Mouse (Mus musculus) layer of hippocampus, adult 8-10 months (tissue): ENCODE results near the gene Spata5. TPM values are rescaled to one million over a fixed set of nuclear protein-coding genes. Genes with fewer than 3 reads are reported as not detected.
"Not testable (repeated sequence)": the region's sequence is repeated elsewhere in the genome, so short reads cannot be mapped to it uniquely, and the experiment has no call there.

Experiments used
- DNase-seq, 2 experiments: peaks; one replicate each; pipeline ENCODE4 v3.0.0; 2022; ENCODE audit warnings: low spot score in 2 of 2
- total RNA-seq, 4 experiments: library from RNA; stranded (reverse); gene quantifications; 2 replicates each; pipeline ENCODE4 v1.2.4; 2022

The Spata5 gene
- total RNA-seq, 4 experiments from 2014 or later, result 21.9 to 28.1 (median 24.4) TPM

DNA sequence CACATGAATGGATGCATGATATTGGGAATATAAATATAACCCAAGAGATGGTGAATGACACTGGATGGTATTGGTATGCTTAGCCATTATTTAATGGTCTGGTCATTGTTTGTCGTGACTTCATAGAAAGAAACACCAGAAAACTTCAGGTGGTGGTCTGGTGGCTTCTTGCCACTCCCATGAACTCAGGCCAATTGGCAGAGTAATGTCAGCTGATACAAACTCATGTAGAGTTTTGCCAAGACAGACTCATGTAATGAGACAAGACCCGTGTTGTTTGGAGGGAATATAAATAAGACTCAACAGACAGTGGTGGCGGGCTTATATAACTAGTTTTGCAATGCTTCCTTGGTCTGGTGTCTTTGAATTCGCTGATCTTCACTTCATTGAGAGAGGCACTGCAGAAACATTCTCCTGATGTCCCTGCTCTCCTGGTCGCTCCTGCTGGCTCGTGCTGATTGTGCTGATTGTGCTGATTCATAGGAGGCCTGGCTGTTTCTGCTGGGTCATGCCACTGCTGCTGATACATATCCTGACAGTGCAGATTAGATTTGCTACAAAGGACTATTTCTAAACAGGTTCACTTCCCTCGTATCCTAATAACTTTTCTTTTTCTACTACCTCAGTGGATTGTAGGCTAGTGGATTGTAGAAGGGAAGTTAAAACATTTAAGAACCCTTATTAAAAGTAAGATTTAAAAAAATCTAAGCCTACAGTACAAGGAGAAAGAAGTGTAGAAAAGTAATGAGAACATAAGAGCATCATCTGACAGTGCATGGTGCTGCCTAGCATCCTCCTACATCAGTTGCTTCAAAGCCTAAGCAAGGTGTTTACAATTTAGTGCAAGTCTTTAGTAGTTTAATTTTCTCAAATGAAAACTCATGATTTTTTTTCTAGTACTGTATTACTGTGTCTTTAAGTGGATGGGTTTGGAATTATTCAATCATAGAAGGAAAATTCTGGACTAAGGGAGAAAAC, 90.6 kb downstream of the Spata5 start:
- DNase-seq, result no peak

DNA sequence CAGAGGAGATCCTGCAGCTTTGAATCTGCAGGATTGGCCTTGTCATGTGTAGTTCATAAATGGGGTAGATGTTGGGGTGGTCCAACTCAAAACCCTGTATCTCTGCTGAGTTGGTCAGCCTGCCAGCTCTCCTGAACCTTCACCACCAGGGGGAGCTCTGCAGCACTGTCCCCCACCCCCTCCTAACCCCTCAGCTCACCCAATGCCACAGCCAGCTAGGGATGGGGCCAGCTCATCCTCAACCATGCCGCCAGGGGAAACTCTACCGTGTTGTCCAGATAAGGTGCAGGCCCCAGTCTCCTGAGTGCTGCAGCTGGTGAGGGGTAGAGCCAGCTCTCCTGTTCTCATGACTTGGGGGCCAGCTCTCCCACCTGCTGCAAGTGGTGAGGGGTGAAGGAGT, 95.8 kb downstream of the Spata5 start:
- DNase-seq, result no peak

DNA sequence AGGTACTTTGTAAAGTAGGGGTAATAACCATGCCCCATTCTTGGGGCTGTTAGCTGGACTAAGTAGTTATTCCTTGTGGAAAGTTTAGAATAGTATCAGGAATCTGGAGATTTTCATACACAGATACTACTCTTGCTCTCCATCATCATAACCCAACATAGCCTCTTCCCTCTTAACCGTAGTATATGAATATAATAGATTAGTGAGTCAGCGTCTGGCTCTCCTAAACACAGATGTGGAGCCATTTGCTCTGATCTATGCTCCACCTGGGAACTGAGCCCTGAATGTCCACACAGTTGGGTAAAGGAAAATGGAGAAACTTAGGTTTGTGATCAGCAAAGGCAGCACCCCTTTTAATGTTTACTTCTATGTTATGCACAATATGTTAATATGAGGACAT, 96.7 kb downstream of the Spata5 start:
- no peak for DNase-seq

DNA sequence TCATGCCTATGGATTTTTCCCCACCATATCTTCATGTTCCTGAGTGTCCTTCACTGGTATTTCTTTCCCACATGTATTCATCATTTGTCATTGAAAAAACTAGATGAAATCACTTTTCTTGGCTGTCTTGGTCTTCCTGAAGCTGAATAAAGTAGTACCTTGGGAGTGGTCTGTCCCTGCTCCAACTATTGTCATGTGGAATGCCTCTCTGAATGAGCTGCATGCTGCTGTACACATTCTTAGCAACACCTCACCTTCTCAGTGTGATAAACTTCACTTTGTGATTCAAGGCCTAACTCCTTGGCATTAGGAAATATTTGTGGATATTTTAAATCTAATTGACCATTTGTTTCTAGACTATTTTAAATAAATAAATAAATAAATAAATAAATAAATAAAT, 98.9 kb downstream of the Spata5 start:
- no peak for DNase-seq

DNA sequence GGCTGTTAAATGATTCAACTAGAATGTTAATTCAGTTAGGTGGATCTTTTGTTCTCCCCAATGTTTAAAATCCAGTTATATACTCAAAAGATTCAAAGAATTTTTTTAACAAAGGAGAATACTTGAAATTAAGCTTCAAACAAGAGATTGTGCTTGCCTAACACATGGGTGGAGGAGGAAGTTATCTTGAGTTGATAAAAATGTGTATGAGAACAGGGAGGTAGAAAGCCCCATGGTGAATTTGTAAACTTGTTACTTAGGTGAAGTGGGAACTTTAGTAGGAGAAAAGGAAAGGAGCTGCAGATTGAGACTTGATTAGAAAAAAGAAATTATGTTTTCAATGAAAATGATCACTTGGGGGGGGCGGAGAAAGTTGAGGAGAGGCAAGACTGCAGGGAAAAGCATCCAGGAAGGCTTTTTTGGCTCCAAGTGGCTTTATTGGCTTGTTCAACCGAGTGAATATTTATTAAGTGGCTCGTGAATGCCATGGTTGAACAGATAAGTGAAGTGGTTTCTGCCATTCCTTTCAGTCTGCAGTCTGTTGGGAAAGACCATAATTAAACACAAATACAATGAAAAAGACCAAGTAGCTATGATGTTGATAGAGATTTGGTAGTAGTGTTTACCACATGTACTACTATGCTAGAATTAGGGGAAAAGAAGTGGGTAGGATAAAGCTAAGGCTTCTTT, 100.8 kb downstream of the Spata5 start:
- DNase-seq, result no peak

DNA sequence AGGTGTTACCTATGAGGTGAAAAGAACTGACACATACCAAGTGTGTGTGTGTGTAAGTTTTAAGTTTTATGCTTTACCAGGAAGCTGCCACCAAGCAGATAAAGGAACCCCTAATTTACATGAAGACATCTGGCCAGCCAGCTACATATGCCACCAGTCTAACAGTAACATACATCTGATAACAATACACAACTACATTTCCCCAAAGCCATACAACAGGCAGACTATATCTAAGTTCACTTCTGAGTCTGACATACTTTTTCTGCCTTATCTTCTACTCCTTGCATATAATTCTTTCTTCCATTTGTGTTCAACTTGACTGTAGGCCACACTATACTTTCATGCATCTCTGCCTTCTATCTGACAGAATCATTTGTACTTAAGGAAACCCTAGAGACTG, 112.4 kb downstream of the Spata5 start:
- no peak for DNase-seq

DNA sequence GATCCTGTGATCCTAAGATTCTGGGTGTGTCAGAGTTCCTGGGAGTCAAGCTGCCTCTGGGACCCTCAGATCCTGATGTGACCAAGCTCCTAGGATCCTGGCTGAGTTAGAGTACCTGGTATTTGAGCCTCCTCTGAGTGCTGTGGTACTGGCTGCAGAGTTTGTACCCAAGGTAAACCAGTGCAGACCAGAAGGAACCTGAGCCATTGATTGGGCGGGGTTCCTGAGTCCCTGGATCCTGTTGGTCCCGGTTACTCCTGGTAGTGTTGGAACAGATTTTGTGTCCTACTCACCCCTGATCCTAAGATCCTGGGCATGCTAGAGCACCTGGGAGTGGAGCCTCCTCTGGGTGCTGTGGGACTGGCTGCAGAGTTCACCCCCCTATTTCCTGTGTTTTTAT, 121.0 kb downstream of the Spata5 start:
- DNase-seq, result not testable (repeated sequence)

DNA sequence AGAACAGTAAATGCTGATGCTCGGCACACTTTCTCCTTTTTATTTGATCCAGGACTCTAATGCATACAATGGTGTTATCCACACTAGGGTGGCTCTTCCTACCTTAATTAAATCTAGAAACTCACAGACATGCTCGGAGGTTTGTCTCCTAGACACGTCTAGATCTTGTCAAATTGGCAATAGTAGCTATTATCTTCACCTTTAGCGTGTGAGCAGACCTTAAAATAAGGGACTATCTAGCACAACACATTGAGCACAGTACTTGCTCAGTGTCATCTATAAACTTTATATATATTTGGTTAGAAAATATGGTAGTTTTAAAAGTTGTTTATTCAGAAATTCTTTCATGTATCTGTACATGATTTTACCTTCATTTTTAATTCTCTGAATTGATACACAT, 126.7 kb downstream of the Spata5 start:
- no peak for DNase-seq

DNA sequence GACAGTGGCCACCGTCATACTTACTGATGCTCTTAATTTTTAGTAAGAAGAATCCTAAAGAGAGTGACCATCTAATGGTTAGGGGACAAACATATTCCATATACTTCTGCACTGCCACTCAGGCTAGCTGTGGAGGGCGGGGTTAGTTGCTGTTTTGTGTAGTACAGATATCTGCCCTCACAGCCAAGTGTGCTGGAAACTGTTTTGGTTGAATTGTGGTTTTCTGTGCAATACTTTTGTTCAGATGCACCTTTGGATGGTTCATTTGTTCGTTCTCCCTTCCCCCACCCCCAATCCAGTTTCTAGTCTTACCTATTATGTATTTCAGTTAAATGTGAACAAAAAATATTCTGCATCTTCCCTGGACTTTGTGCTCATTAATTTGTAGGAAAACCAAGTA, 130.5 kb downstream of the Spata5 start:
- DNase-seq, result no peak

DNA sequence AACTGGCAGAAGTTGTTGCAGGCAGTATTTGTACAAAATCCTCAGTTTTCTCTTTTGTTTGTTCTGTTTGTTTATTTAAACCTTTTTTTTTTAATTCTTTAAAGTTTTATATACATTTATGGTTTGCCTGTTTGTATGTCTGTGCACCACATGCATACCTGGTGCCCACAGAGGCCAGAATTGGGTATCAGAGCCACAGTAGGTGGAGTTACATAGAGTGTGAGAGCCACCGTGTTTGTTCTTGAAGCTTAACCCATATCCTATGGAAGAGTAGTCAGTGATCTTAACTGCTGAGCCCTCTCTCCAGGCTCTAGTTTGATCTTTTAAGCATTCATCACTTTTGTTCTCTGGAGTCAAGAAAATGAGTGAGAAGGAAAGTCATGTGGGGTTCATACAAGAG, 130.9 kb downstream of the Spata5 start:
- DNase-seq, result no peak

DNA sequence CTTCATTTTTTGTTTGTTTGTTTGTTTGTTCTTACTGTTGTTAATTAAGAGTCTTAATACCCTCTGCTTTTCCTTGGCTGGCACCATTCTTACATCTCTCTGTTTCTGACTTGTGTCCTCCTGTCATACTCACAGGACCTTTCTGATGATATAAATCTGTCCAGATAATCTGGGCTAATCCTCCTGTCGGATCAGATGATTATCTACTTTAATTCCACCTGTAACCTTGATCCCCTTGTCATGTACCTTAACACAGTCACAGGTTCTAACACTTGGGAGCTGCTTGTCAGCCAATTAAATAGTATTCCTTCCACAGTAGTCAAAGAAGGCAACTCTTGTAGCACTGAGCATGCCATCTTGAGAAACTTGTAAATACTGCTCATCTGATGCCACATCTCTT, 131.8 kb downstream of the Spata5 start:
- no peak for DNase-seq

DNA sequence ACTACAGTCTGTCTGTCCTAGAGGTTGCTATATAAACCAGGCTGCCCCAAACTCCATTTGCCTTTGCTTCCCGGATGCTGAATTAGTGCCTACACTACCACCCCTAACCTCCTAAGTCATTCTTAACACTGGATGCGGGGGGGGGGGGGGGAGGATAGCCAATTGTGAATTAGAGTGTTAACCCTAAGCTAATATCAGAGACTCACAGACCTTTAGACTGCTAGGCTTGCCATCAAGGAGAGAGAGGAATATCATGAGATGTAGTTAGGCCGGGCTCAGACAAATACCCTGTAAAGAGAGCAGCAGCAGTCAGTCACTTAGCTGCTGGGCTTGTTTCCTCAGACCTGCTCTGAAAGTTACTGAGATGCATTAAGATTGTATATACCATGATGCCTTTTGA, 132.5 kb downstream of the Spata5 start:
- no peak for DNase-seq

DNA sequence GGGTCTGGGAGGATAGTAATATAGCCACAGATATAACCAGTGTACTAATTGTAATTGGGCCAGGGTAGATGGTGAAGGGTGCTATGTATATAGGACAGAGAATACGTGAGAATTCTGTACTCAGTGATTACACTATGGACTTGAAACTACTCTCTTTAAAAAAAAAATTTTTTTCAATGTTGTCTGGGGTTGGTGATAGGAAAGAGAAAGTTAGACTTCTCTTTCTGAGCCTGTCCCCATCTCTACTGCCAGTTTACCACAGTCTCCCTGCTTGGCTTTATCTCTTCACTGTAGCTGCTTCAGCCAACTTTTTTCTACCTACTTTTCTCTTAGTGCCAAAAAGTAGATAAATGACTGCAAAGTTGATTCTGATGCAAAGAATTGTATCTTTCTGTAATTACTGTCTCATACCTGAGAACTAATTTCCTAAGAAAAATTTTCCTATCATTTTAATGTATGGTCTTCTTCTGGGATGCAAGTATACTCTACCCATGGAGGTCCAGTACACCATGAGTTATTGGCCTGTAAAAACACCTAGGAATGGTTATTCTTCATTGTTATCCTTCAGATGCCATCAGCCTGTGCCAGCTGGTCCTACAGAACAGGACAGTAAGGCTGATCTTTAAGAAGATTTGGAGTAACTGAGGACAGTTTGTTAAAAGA, 133.8 kb downstream of the Spata5 start:
- DNase-seq, result no peak

DNA sequence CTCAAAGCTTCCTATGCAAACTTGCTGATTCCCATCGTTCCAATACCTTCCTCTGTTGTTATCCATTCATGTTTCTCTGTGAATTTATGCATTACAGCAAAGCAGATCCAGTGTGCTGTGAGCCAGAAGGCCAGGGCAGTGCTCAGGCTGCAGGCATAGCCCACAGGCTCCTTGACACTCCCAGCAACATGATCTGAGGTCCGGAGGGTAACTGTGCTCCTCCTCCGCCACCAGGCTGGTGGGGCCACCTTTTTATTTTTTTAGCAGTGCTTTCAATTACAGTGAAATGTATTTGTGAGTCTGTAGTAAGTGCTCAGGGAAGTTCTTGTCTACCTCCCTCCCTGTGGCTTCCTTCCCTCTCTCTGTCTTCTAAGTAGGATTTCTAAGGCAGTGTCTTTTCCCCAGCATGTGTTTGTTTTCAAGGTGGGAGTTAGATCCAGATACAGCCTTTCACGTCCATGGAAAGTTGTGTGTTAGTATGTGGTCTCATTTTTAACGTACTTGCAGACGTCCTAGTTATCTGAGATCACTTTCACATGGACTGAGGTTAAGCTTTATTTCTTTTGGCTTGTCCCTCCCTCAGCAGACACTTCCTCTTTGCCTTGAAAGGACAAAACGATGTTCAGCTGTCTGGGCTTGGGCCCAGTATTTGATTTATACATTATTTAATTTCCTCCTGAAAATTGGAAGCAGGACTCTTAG, 136.9 kb downstream of the Spata5 start:
- no peak for DNase-seq

DNA sequence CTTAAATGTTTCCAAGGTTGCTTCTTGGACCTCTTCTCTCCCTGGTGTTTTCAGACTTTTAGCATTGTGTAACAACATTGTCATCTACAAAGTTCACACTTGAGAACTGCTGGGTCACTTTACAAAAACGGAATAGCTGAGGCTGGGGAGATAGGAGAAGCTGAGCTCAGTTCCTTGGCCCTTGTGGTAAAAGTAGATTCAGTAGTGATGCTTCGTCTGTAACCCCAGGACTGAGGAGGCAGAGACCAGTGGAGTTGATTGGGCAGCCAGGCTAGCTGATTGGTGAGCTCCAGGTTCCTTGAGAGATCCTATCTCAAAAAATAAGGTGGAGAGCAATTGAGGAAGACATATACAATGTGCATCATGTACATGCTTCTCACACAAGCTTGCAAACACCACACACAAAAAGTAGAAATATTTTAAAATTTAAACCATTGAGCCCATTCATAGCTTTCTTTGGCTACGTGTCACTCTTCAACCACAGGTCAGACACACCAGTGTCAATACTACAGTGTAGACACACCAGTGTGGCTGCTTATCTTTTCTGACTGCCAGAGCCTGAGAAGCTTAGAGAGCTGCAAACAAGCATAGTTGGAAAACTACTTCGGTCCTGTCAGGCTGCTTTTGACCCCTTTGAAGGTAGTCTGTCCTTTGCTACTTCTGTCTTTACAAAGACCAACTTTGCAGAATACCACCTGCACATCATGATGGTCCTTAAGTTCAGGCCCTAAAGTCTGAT, 138.2 kb downstream of the Spata5 start:
- no peak for DNase-seq

DNA sequence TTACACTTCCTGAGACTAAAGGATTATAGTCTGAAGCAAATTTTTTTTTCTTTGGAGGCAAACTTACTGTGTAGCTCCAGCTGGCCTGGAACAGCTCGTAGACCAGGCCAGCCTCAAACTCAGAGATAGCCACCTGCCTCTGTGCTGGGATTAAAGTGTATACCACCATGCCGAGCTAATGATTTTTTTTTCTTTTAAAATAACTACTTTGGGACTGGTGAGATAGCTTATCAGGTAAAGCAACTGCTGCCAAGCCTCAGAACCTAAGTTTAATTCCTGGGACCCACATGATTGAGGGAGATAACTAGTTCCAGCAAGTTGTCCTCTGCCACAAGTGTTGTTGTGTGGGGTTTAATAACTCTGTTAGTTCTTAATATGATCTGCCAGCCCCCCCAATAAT, 139.6 kb downstream of the Spata5 start:
- no peak for DNase-seq

DNA sequence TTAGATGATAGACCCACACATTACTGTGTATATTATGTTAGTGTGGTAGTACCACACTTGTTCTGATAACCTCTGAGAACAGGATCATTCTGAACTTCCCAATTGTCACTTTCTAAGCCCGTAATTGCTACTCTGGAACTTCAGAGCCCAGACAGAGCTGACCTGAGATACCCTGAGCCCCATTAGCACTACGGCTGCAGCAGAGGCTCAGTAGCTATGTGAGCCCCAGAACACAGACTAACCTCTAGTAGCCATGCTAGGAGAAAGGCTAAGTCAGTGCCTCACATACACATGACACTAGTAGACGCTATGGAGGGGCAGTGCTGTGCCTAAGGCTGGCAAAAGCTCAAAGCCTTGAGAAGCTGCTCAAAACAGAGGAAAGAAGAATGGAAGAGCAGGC, 141.8 kb downstream of the Spata5 start:
- no peak for DNase-seq

DNA sequence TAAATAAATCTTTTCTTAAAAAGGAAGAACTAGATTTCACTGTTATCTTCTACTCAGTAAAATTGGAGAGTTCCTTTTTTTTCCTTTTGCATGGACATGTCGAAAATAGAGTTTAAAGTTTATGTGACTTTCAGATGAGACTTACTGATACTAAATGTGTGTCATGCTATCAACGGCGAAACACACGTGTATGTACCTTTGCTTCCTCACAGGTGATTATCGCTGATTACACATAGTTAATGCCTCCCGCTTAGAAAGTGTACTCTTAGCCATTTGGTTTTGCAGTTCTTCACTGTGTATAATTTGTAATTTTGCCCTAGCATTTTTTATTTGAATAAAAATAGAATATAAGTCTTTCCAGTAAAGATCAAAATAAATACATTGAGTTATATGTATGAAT, 146.4 kb downstream of the Spata5 start:
- DNase-seq, result no peak

DNA sequence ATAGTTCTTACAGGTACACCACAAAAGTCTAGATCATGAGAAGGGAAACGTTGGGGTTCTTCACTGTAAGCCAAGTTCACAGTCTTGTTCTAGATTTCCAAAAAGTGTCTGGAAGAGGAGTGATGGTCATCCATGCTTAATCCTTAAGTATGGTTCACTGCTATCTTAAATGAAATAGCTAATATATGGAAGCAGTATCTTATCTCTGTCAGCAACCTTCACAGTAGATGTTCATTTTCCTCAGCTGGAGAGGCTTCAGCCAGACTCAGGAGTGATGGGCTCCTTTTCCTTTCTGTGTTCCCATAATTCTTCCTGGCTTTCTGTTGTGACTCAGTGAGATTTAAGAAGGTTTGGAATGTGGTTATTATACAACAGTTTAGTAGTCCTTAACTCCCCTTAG, 147.8 kb downstream of the Spata5 start:
- no peak for DNase-seq

DNA sequence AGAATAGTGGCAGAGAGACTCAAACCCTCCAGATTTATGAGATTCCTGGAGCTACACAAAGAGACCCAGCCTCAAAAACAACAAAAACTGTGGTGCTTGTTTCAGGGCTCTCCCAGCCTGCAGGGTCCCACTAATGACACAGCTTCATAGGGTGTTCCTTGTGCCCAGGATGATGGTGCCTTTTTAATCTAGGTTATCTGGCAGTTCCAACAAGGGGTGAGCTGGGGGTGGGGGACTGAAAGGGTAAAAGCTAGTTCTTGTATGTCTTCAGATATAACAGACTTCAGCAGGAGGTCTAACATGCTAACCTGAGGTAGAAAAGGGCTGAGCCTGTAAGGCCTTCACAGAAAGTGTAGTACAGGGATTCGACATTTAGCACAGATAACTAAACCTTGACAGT, 149.1 kb downstream of the Spata5 start:
- DNase-seq, result no peak
